Mouse (Mus musculus) heart, postnatal 0 days (tissue): Measurements from ENCODE around the gene Gabbr2. TPM values are rescaled to one million over a fixed set of nuclear protein-coding genes. Genes with fewer than 3 reads are reported as not detected.
A peak's percentile ranks its signal among the peaks of the same experiment; 100 is the strongest.

ENCODE experiments used
- ATAC-seq: fragments of 200-750 bp; cut with Nextera tagmentation; 2 replicates; pipeline ENCODE4 v1.8.0; 2017; ENCODE audit warnings: low read depth, moderate number of reproducible peaks, moderate library complexity; ENCODE audit not compliant: insufficient read depth
- DNase-seq: peaks from one replicate; pipeline ENCODE4 v3.0.0-alpha.2; 2016; ENCODE audit warnings: low spot score
- H3K27ac ChIP-seq: fragments of 300-500 bp; sonication (generic); 2 replicates; pipeline ENCODE4 v1.5.1; 2014; ENCODE audit warnings: low read depth, mild to moderate bottlenecking
- H3K27me3 ChIP-seq: fragments of 300-500 bp; sonication (generic); 2 replicates; pipeline ENCODE4 v1.6.1; 2014; ENCODE audit warnings: low read length, mixed read lengths; ENCODE audit not compliant: control insufficient read depth, insufficient read depth
- H3K36me3 ChIP-seq: fragments of 300-500 bp; sonication (generic); replicated peaks from 2 replicates; pipeline ENCODE4 v1.6.1; 2014; ENCODE audit warnings: low read length, mixed read lengths; ENCODE audit not compliant: control insufficient read depth, insufficient read depth
- H3K4me1 ChIP-seq: fragments of 300-500 bp; sonication (generic); 2 replicates; pipeline ENCODE4 v1.6.1; 2014; ENCODE audit warnings: antibody characterized with exemption; ENCODE audit not compliant: control insufficient read depth, insufficient read depth
- H3K4me2 ChIP-seq: fragments of 300-500 bp; sonication (generic); 2 replicates; pipeline ENCODE4 v1.6.1; 2014; ENCODE audit warnings: low read depth, mild to moderate bottlenecking, low read length, moderate library complexity
- H3K4me3 ChIP-seq: fragments of 300-500 bp; sonication (generic); 2 replicates; pipeline ENCODE4 v1.5.1; 2014; ENCODE audit warnings: low read depth, low read length
- H3K9ac ChIP-seq: fragments of 300-500 bp; sonication (generic); replicated peaks from 2 replicates; pipeline ENCODE4 v1.6.1; 2014; ENCODE audit warnings: low read depth, low read length, mixed read lengths
- H3K9me3 ChIP-seq: fragments of 300-500 bp; sonication (generic); replicated peaks from 2 replicates; pipeline ENCODE4 v1.6.1; 2016; ENCODE audit warnings: low read length; ENCODE audit not compliant: control insufficient read depth
- CTCF ChIP-seq: IDR thresholded peaks from 2 replicates; pipeline ENCODE4 v1.5.1; 2016; ENCODE audit warnings: antibody characterized with exemption, control low read depth, low read depth
- EP300 ChIP-seq: IDR thresholded peaks from 2 replicates; pipeline ENCODE4 v1.6.1; 2016; ENCODE audit warnings: antibody characterized with exemption, low read depth
- WGBS: fragments of 180-500 bp; shearing (Covaris S2); extraction: QIAGEN DNeasy Blood & Tissue Kit; methylation state at CpG from one replicate; pipeline ENCODE4 v1.1.7; 2014; 5-methylcytosine and 5-hydroxymethylcytosine counted together
- polyA plus RNA-seq: library from polyadenylated mRNA; unstranded; fragments of >200 nt; fragmentation: Nextera tagmentation; extraction: Ambion mirVana; gene quantifications from 2 replicates; pipeline ENCODE4 v1.2.1, GENCODE M21; 2015
- total RNA-seq: library from RNA; depleted of rRNA; stranded (reverse); fragments of >200 nt; gene quantifications from 2 replicates; pipeline ENCODE4 v1.2.3, GENCODE M21; 2014; ENCODE audit warnings: low replicate concordance

The Gabbr2 gene
- total and polyA plus RNA-seq, 2 experiments from 2014 or later, result 0.07 TPM; not detected in 1

DNA sequence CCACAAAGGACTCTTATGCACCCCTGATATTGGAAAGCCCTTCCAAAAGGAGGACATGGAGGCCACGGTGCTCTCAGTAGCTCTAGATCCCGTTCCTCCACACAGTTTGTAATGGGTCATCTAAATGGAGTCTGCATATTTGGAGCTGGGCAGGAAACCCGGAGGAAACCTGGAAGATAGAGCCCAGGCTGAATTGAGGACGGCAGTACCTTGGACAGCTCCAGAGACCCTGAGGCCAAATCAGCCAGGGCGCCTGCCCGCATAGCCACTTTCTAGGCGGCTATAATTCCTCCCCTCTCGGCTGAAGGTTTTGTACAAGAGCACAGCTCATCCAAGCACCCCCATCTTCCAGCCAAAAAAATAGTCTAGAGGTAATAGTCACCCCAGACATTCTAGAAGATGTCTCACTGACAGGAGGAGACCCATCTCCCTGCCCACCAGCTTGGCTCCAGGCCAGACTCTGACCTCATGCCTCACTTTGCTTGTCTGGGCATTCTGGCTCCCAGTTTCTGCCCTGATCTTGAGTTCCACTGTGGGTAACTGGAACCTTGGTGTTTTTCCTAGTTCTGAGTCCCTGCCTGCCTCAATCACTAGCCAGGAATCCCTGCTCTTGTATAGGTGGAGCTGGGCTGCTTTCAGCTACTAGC lies 1.3 kb upstream of the Gabbr2 start:
- H3K4me3 ChIP-seq, result no peak overlapping the region
- DNase-seq (peak; percentile 51), ATAC-seq (peak; percentile 17; the same call in 1 of the 2 replicates)
- no peaks in the 10 kb centered on the region for H3K4me1 ChIP-seq
- H3K9ac ChIP-seq, result no peak overlapping the region
- peaks cover 64% of the 10 kb centered on the region for H3K27me3 ChIP-seq
- no peaks in the 10 kb centered on the region for H3K36me3 ChIP-seq
- no peaks in the 10 kb centered on the region for H3K9me3 ChIP-seq
- no peak overlapping the region for H3K27ac ChIP-seq
- no peak overlapping the region for H3K4me2 ChIP-seq
- TF ChIP-seq EP300 (no peak), CTCF (no peak)
- WGBS, result 2% methylated on average over 8 of the region's 8 CpGs

DNA sequence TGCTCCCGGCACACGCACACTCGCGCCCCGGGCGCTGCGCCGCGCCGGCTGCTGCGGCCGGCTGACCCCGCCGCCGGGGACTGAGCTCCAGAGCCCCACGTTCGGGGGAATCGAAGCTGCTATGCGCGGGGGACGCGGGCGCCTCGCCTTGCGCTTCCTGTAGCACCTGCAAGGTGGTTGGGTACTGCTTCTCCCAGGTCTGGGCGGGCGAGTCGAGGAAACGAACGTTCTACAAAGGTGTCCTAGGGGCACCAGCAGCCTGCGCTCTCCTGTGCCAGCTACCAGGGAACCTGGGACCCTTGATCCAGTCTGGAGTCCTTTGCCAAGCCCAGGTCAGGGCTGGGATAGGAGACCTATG lies 265 bp upstream of the Gabbr2 start:
- Histone ChIP-seq H3K4me2 (peak overlapping the region; percentile 75), H3K4me1 (no peaks in the 10 kb centered on the region), H3K36me3 (no peaks in the 10 kb centered on the region), H3K4me3 (peak overlapping the region; percentile 46), H3K9ac (no peak overlapping the region), H3K27ac (no peak overlapping the region), H3K9me3 (no peaks in the 10 kb centered on the region), H3K27me3 (peaks cover 68% of the 10 kb centered on the region)
- ATAC-seq, result no peak
- no peak for DNase-seq
- TF ChIP-seq CTCF (no peak), EP300 (no peak)
- WGBS, result under 1% methylated on average over 30 of the region's 31 CpGs

DNA sequence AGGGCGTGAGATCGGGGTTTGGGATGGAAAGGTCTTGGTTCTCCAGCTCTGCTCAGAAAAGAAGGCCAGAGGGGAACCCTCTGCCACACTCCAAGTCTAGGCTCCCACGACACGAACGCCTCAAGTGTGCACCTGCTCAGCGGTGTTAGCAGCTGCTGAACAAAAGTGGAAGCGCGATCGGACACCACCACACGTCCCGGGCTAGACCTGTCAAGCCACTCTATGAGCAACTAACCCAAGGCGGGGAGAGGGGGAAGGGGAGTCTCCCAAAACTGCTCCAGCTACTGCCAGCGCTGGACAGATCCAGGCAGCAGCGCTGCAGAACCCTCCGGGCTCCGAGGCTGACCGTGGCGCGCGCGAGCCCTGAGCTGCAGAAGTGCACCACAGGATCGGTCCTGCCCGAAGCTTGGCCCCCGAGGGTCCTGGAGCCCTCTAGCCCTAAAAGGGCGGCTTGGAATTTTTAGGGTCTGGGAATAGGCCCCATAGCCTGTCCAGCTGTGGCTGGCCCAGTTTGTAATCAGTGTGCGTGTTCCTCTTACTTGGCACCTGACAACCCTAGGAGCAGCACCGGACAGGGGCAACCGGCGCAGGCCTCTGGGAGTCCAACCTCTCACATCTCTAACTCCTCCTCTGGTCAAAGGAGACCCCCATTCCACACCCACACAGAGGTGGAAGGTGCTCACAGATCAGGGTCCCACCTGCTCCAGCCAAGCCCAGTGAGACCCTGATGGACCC lies 1.2 kb downstream of the Gabbr2 start:
- Histone ChIP-seq H3K9ac (no peak overlapping the region), H3K36me3 (no peaks in the 10 kb centered on the region), H3K4me2 (no peak overlapping the region), H3K9me3 (no peaks in the 10 kb centered on the region), H3K27ac (no peak overlapping the region), H3K4me3 (no peak overlapping the region), H3K27me3 (peaks cover 74% of the 10 kb centered on the region), H3K4me1 (no peaks in the 10 kb centered on the region)
- no peak for TF ChIP-seq EP300
- no peak for TF ChIP-seq CTCF
- no peak for ATAC-seq
- no peak for DNase-seq
- 5% methylated on average over 29 of the region's 29 CpGs for WGBS

DNA sequence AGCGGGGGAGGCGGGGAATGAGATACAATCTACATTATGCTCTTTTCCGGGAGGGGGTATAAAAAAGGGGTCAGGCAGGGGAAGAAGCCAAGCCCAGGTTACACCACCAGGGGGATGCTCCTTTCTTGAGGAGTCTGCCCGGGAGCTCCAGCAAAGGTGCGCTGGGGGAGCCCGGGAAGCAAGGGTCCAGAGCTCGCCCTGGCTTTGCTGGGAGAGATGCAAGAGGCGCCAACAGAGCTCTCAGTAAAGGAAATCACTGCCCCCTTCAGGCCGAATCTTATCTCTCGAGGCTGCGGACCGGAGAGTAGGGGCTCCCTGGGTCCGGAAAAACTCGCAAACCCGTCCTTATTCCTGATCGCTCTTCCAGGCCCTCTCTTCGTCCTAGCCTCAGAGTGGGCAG lies 1.8 kb downstream of the Gabbr2 start:
- ATAC-seq (no peak), DNase-seq (no peak)
- peak; percentile 23 for TF ChIP-seq CTCF
- TF ChIP-seq EP300, result no peak
- H3K36me3 ChIP-seq, result no peaks in the 10 kb centered on the region
- no peak overlapping the region for H3K4me2 ChIP-seq
- no peak overlapping the region for H3K27ac ChIP-seq
- H3K9me3 ChIP-seq, result no peaks in the 10 kb centered on the region
- no peak overlapping the region for H3K4me3 ChIP-seq
- H3K4me1 ChIP-seq, result no peaks in the 10 kb centered on the region
- 4% methylated on average over 17 of the region's 17 CpGs for WGBS
- H3K9ac ChIP-seq, result no peak overlapping the region
- peaks cover 74% of the 10 kb centered on the region for H3K27me3 ChIP-seq

DNA sequence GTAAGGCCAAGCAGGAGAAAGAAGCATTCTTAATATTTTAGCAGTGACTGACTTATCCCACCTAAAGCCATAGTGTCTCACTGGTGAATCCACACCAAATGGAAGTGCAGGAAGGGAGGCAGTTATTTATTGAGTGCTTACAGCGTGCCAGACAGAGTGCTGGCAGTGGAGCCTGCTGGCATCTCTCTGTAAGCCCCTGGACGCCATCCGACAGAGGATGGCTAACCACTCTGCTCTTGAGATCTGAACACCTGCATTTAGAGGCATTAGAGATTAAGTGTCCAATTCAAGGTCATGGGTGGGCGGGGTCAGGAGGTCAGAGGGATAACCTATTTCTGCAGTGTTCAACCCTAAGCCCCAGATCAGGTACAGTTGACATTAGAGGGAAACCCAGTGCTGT lies 2.8 kb downstream of the Gabbr2 start:
- no peaks in the 10 kb centered on the region for H3K4me1 ChIP-seq
- no peaks in the 10 kb centered on the region for H3K36me3 ChIP-seq
- H3K4me3 ChIP-seq, result no peak overlapping the region
- TF ChIP-seq CTCF (no peak), EP300 (no peak)
- no peak for ATAC-seq
- no peak for DNase-seq
- no peak overlapping the region for H3K4me2 ChIP-seq
- WGBS, result 53% methylated on average over 4 of the region's 4 CpGs
- H3K27me3 ChIP-seq, result peaks cover 68% of the 10 kb centered on the region
- no peak overlapping the region for H3K27ac ChIP-seq
- H3K9me3 ChIP-seq, result no peaks in the 10 kb centered on the region
- H3K9ac ChIP-seq, result no peak overlapping the region

DNA sequence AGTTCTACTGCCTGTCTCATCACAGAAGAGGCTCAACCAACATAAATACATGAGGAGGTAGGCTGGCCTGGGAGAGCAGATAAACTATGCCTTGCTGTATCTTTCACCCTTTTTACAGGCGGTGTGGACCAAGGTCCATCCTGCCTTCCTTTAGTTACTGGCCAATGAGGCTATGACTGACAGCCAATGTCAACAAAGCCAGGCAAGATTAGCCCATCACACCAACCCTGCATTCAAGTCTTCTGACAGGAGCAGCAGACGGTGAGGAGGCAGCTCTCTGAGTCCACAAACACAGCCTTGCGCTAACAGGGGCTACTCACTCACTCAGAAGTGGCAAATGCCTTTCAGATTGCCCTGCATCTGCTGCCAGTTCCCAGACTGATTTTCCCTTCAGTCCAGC lies 3.4 kb downstream of the Gabbr2 start:
- WGBS, result 30% methylated on average over 3 of the region's 3 CpGs
- Histone ChIP-seq H3K4me2 (no peak overlapping the region), H3K36me3 (no peaks in the 10 kb centered on the region), H3K27ac (no peak overlapping the region), H3K9me3 (no peaks in the 10 kb centered on the region), H3K9ac (no peak overlapping the region), H3K4me3 (no peak overlapping the region), H3K4me1 (no peaks in the 10 kb centered on the region), H3K27me3 (peaks cover 62% of the 10 kb centered on the region)
- no peak for ATAC-seq
- no peak for DNase-seq
- TF ChIP-seq EP300, result no peak
- no peak for TF ChIP-seq CTCF
